Mouse (Mus musculus) heart, postnatal 4 days (tissue): ENCODE measurements around the gene 9930022D16Rik. TPM values are rescaled to one million over a fixed set of nuclear protein-coding genes. Genes with fewer than 3 reads are reported as not detected.

Experiments used
- DNase-seq: peaks from one replicate; pipeline ENCODE4 v3.0.0; 2021
- total RNA-seq, 2 experiments: library from RNA; stranded (reverse); gene quantifications; 2 replicates each; pipeline ENCODE4 v1.2.3; 2021

Gene 9930022D16Rik
- not detected for total RNA-seq

GRCm38 (mm10) chr11:109413617-109414016 is at the start of gene 9930022D16Rik:
Gene 9930022D16Rik (plus strand): TSS chr11:109413917.
- no peak for DNase-seq

GRCm38 (mm10) chr11:109364337-109364736 is 49.4 kb upstream of the 9930022D16Rik start:
- DNase-seq = no peak

- DNase-seq = no peak
Measured at GRCm38 (mm10) chr11:109364881-109365280, 48.8 kb upstream of the 9930022D16Rik start.

- DNase-seq = no peak
Measured at GRCm38 (mm10) chr11:109365818-109366217, 47.9 kb upstream of the 9930022D16Rik start.

- no peak for DNase-seq
Measured at GRCm38 (mm10) chr11:109366802-109367579, 46.7 kb upstream of the 9930022D16Rik start.

GRCm38 (mm10) chr11:109369026-109369637 is 44.6 kb upstream of the 9930022D16Rik start:
- no peak for DNase-seq

DNA sequence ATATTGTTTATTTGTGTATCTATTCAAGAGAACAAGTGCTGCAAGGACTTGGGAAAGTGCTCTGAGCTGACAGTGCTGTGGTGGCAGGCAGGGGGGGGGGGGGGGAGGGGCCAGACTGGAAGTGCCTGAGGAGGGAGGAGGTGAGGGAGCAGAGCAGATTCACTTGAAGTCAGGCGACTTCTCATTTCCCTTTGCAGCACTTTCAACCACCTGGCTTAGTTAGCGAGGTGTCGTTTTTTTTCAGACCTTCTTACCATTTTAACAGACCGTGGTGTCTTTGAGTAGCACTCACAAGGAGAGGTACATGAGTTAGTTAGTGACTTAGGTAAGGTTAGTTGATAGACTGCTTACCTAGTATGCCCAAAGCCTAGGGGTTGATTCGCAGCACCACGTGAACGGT is 38.3 kb upstream of the 9930022D16Rik start:
- no peak for DNase-seq

- DNase-seq = no peak
Measured at GRCm38 (mm10) chr11:109376484-109377143, 37.1 kb upstream of the 9930022D16Rik start.

GRCm38 (mm10) chr11:109377477-109377876 is 36.2 kb upstream of the 9930022D16Rik start:
- DNase-seq = no peak

DNA sequence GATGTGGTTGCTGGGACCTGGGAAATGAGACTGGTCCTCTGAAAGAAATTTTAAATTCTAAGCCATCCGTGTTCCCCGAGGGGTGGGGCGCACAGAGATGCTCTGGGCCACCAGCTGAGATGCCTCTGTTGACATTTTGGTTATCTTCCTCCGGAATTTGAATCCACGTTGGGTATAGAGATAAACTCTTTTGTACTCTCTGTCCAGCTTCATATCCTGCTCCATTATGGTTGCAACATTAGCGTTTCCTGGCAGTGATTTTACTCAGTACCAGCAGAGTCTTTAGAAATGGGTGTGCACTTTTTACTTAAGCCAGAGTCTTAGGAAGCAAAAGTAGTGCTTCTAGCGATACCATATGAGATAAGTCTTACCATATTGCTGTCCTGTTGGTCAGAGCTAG is 35.7 kb upstream of the 9930022D16Rik start:
- DNase-seq = no peak

DNA sequence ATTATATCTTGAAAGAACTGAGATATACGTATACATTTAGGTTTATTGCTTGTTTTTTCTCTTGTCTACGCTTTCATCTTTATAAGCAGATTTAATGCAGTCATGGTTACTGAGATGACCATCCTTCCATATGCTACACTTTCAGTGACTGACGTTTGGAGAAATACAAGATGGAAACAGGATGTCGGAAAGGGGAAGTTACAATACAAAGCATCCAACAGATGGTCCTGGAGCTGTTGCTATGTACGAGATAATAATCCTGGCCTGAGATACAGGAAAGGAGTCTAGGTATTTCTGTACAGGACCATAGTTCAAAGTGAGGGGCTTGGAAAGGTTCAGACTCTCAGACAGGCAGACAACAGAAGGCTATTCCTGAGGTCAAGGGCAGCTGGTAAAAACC is 33.1 kb upstream of the 9930022D16Rik start:
- DNase-seq = no peak

GRCm38 (mm10) chr11:109385296-109385695 is 28.4 kb upstream of the 9930022D16Rik start:
- no peak for DNase-seq

GRCm38 (mm10) chr11:109389046-109389445 is 24.7 kb upstream of the 9930022D16Rik start:
- DNase-seq = no peak

DNA sequence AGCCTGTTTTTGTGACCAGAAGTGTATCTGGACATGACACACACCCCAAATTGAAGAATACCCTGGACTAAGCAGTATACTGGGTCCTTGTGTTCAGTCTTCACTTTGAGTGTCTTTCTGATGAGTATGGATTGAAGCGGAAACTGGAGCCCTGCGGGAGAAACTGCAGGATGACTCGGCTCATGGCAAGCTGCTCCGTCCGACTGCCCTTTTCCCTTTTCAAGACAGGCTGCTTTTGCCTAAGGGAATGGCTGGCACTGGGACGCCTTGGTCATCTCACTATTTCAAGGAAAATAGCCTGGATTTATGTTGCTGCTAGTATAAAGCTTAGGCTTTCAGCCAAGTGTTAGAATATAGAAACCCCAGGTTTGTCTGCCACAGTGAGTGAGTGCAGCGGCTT is 22.5 kb upstream of the 9930022D16Rik start:
- no peak for DNase-seq

- no peak for DNase-seq
Measured at GRCm38 (mm10) chr11:109391760-109392159, 22.0 kb upstream of the 9930022D16Rik start.

DNA sequence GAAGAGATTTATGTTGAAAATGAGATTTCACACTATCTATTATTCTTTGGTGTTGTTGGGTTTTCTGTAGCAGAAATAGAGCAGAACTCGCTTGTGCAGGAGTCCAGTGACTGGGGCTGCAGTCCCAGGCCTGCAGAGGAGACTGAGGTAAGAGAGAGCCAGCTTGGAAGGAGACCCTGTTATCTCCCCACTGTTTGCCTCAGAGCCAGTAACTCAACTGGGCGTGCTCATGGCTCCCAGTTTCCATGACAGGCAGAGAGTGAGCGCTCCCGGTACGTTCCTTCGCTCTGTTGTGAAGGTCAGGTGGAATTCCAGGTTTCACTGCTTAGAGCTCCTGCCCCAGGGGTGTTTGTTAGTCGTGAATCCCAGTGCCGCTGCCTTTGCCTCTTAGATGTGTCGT is 21.1 kb upstream of the 9930022D16Rik start:
- no peak for DNase-seq

DNA sequence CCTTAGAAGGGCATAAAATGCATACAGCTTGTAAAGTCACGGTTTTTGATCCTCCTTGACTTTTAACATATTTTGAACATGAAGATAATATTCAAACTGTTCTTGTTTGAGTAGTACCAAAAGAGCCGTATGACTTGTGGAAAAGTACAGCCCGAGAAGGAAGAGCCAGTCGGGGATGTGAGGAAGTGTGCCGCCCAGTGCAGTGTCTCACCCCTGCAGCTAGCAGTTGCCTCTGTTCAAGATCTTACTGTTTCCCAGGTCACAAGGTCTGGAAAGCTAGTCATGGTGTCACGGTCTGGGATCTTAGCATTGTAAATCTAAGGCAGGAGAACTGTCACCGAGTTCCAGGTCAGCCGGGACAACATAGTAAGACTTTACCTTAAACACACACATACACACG is 19.0 kb upstream of the 9930022D16Rik start:
- no peak for DNase-seq

GRCm38 (mm10) chr11:109395291-109395690 is 18.4 kb upstream of the 9930022D16Rik start:
- no peak for DNase-seq

- DNase-seq = no peak
Measured at GRCm38 (mm10) chr11:109406431-109406830, 7.3 kb upstream of the 9930022D16Rik start.

DNA sequence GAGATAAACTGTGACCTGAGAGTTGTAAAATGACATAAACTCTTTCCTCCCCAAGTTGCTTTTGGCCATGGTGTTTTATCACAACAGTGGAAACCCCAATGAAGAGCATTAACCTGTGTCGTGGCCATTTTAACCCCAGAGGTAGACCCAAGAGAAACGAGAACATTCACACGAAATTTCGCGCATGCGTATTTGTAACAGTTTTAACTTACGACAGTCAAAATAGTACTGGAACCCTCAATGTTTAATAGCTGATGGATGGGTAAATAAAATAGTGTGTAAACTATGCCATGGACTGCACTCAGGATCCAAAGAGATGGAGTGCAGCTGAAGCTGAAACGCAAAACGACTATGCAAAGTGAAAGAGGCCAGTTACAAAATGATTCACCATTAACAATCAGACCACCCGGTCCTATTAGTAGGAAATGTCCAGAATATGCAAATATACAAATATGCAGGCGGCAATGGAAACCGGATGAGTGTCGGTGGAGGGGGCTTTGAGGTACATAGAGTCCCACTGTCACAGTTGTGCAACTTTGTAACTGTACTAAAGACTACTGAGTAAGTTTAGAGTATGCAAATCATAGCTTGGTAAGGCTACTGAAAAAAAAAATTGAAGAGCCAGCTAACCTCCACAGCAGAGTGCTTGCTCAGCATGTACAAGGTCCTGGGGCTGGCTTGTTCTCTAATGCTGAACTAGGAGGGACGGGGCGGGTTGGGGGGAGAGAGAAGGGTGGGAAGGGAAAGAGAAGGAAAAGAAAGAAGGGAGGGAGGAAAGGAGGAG is 3.3 kb upstream of the 9930022D16Rik start:
- no peak for DNase-seq

DNA sequence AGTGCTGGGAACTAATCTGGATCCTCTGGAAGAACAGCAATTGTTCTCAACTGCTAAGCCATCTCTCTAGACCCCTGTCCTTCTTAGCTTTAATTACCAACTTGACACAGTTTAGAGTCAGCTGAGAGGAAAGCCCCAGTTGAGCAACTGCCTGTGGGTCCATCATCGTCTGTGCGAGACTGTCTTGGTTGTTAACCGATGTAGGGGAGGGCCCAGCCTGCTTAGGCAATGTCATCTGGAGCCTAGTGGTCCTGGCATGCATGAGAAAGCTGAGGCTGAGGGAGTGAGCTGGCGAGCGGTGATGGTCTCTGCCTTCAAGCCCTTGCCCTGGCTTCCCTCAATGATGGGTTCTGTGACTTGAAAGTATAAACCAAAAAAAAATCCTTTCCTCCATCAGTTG is 1.1 kb downstream of the 9930022D16Rik start:
- DNase-seq = no peak

DNA sequence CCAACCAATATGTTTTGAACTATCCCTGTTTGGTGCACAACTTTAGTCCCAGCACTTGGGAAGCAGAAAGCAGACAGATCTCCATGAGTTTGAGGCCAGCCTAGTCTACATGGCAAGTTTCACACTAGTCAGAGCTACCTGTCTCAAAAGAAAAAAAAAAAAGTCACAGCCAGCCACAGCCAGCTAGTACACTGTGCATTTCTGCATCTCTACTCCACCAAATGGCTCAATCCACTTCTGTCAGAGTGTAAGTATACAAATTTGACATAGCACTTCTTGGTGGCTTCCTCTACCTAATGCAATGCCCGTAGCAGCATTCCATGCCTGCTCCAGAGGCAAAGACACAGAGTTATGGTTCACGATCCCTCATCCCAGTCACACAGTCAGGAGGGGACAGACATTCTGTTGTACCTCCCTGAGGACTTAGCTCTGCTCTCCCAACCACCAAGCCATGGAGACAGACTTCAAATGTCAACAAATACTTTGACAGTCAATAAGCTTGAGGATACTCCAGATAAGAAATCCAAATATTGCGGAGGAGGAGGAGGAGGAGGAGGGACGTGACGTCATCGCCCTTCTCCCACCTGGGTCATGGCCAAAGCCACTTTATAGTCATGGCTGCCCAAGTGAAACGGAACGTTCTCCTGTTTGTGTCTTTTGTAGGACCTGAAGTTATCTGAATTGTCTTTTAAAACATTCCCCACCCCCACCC is 3.1 kb downstream of the 9930022D16Rik start:
- no peak for DNase-seq
